Mouse (Mus musculus) kidney, adult 8-10 months (tissue): ENCODE data around the gene Khdc1b.
"Not testable (repeated sequence)": the region's sequence is repeated elsewhere in the genome, so short reads cannot be mapped to it uniquely, and the experiment has no call there.

Experiments used
- DNase-seq, 2 experiments: peaks; one replicate each; pipeline ENCODE4 v3.0.0; 2022

Gene Khdc1b

DNA sequence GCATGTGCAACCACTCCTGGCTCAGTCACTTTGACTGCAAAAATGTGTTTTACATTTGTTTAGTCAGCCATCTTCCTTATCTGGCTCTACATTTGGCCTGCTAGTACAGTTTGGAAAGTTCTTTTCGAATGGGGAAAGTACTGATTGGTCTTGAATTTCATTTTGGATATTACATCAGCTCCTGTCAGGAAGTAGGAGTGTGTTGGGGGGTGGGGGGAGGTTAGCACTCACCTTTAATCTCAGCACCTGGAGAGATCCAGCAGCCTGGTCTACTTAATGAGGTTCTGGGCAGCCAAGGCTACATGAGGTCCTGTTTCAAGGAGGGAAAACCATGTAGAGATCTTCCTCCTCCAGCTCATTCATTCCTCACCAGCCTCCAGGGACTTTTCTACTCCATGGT lies at the start of gene Khdc1b:
Gene Khdc1b (plus strand): TSS at position 301 of the 400 bp plus-strand sequence.
- no peak for DNase-seq

DNA sequence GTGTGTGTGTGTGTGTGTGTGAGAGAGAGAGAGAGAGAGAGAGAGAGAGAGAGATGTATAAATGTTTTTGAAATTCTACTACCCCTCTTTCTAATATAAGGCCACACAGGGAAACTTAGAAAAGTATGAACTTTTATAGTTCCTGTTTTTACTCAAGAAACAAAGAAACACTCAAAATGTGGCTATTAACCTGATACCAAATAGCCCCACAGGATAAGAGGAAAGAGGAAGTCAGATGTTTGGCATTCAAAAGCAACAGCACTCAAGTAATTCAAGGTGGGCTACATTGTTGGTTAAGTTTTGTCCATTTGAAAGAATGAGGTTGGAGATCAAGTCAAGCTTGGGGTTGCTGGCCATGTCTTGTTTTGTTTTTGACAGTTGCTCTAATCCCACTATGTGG lies 47.5 kb upstream of the Khdc1b start:
- DNase-seq, result no peak

DNA sequence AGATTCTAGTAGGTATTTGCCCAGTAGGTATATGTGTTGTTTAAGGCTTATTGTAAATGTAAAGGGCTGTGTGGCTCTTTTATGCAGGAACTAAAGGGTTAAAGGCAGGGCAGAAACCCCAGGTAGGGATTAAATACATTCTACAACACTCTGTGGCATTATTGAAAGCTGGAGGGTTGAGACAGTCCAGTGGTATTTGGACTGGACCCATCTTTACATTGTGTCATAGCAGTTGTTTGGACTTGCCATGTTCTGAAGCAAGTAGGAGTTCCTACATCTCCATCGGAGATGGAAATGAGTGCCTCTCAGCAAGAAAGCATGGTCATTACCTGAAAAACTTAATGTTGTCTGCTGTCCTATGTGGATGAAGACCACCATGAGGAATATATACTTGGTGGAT lies 42.6 kb upstream of the Khdc1b start:
- DNase-seq, result no peak

DNA sequence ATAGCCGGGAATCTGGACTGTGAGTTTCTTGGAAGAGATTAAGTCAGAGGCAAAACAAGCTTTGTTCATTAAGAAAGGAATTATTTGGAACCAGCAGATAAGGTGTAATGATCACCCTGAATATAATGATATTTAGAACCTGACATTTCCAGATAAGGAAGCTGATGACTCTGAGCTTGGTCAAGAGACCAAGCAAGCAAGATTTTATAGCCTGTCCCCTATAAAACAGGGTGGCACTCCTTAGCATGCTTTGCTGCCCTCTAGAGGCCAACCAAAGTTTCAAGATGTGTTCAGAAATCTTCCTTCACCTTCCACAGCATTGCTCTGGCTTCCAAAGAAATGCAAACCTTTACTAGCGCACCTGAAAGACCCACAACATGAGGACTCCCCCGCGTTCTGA lies 39.1 kb upstream of the Khdc1b start:
- DNase-seq, result peak; percentile 38 to 46

GRCm38 (mm10) chr1:21344752-21345151 lies 38.6 kb upstream of the Khdc1b start:
- DNase-seq, result not testable (repeated sequence)

DNA sequence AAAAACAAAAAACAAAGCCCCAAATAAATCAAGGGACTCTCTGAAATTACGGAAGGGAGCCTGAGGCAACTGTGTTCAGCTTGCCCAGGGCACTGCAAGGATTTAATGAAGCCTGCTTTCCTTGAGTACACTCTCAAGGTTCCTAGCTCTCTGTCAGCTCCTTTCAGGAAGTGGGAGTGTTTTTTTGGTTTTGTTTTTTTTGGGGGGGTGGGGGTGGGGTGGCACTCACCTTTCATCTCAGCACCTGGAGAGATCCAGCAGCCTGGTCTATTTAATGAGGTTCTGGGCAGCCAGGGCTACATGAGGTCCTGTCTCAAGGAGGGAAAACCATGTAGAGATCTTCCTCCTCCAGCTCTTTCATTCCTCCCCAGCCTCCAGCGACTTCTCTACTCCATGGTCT lies 34.0 kb upstream of the Khdc1b start, which contains the start of gene Khdc1a:
Gene Khdc1a (plus strand): TSS at position 301 of the 400 bp plus-strand sequence.
- DNase-seq, result no peak

GRCm38 (mm10) chr1:21368031-21368430 lies 15.3 kb upstream of the Khdc1b start, which contains the start of gene Khdc1c:
TSS of gene Khdc1c (plus strand) at chr1:21368331.
- DNase-seq, result not testable (repeated sequence)

GRCm38 (mm10) chr1:21391138-21391671 lies 7.8 kb downstream of the Khdc1b start:
- DNase-seq, result no peak

GRCm38 (mm10) chr1:21402804-21403203 lies 19.4 kb downstream of the Khdc1b start:
- DNase-seq, result peak in 1 of 2 experiments; percentile 1

DNA sequence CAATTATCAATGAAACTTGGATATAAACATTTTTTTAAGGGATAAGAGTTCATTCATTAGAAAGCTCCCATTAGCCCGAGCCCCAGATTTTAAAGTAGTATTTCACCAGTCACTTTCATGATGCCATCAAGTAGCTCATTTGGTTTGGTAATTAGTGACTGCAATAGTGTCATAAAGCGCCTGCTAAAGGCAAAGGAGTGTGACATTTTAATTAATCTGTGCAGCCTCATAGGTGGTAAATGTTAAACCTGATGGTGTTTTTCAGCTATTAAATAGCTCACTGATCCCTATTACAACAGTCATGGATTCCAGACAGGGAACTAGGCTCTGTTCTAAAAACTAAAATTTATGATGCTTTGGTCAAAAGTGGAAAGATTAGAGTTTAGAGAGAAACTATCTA lies 23.9 kb downstream of the Khdc1b start:
- DNase-seq, result no peak

DNA sequence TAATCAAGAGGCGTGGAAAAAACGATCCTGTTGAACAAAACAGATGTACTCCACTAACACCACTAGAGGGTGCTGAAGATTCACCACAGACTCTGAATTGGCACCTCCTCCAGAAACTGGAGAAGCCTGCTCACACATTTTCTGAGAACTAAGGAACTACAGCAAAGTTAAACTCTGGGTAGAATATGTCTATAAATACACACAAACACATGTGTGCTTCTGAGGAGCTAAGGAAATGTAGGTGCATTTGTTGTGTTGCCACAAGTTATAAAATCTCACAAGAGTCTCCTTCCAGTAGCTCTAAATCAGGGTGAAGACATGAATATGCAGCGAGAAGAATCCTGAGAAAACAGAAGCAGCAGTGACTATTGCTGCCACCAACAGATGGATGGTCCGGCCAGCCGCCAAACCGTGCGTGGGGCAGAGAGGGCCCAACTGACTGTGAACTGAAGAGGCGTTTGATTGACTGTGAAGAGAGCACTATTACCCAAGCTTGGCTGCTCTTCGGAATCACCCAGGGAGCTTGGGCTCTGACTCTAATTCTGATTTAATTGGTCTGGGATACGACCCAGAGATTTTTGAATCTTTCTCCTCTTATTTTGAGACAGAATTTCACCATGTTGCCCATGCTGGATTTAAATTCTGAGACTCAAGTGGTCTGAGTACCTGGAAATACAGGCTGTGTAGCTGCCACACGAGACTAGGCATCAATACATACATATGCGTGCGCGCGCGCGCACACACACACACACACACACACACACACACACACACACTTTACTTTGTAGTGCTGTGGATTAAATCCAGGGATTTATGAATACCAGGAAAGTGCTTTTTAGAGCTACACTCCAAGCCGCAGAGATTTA lies 28.2 kb downstream of the Khdc1b start:
- DNase-seq, result peak; percentile 26 to 37

DNA sequence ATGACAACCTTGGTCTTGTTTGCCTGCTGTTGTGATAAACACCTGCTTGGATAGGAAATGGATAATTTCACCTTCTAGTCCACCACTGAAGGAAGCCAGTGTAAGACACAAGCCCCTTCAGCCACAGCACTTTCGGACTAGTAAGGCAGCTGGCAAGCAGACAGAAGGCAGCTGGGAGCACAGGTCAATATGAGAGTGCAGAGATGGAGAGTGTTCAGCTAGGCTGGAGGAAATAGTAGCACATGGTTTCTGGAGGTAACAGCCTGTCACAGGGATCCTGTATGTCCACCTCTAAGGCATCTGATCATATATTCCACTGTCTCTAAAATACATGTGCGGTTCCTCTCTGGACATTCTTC lies 28.8 kb downstream of the Khdc1b start:
- DNase-seq, result no peak

DNA sequence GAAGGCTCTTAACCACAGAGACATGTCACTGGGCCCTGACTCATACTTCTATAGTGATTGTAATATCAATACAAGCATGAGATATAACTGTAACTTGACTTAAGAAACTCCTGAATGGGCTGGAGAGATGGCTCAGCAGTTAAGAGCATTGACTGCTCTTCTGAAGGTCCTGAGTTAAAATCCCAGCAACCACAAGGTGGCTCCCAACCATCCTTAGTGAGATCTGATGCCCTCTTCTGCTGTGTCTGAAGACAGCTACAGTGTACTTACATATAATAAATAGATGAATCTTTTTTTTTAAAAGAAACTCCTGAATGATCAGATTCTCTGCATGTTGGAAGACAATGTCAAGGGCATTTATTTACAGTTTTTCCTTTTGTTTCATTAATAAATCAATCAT lies 36.0 kb downstream of the Khdc1b start:
- DNase-seq, result peak in 1 of 2 experiments; percentile 17

GRCm38 (mm10) chr1:21425654-21426053 lies 42.3 kb downstream of the Khdc1b start:
- DNase-seq, result no peak

- no peak for DNase-seq
Observed at GRCm38 (mm10) chr1:21428079-21428478, 44.7 kb downstream of the Khdc1b start.

DNA sequence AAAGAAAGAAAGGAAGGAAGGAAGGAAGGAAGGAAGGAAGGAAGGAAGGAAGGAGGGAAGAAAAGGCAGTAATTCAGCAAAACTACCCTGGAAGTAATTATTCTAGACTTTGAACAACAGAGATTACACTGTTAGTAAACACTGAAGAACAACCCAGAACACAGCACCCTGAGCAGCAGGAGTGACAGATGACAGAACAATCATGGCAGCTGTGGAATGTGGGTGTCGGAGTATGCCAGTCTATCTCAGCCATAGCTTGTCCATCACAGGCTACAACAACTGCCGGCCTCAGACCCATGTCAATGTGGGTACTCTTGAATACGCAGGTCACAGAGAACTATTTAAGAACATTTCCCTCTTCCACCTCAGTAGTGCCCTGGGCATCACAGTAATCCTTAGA lies 48.3 kb downstream of the Khdc1b start:
- DNase-seq, result no peak

DNA sequence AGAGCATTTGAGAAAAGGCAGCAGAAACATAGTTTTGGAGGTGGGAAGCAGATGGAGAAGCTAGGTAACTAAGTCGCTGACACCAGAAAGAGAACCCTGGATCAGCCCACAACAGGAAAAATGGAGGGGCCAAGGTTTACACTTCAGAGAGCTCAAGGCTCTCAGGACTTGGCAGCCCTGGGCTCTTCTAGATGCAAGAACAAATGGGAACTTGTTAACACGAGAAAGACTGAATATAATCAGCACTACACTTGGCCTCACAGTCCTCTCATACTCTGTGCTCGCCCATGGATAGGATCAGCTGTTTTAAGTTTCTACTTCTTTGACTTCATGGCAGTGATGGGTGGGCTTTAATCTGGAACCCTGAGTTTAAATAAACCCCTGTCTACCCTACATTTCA lies 51.5 kb downstream of the Khdc1b start:
- DNase-seq, result no peak
